Mouse (Mus musculus): ENCODE results near the gene Reg3g. TPM values are rescaled to one million over a fixed set of nuclear protein-coding genes. Genes with fewer than 3 reads are reported as not detected.
"Not testable (repeated sequence)": the region's sequence is repeated elsewhere in the genome, so short reads cannot be mapped to it uniquely, and the experiment has no call there.

Reg3g gene
- polyA plus RNA-seq, 1 experiment from 2014 or later, result not detected

DNA sequence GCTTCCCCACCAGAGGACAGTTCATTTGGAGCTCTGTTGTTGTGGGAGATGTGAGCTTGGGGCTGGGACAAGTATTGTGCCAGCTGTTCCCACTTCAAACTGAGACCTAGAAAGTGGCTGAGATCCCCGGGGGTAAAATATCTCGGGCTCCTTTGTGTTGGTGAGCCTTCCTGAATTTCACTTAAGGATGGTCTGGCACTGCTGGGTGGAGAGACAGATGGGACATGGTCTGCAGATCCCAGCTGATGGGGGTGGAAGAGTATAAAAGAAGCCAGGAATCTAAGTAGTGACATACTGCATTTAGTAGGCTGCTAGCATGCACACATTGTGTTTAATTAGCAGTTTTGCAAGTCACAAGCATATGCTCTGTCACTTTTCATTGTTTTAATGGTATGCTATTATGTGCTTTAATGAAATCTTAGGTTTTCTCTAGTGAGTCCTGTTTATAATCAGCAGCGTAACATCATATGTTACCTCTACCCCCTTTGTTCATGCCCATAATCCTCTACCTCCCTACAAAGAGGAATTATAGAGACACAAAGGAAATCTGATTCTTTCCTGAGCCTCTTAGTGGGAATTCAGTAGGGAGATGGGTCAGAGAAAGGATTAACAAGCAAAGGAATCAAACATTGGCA lies 8.4 kb downstream of the Reg3g start:
- WGBS, result 21% methylated on average over 3 of the region's 3 CpGs
- Histone ChIP-seq H3K9me3 (ENCODE audit: control insufficient read depth, low read length) (no peaks in the 10 kb centered on the region), H3K4me1 (ENCODE audit: control insufficient read depth, insufficient read depth, low read length) (no peaks in the 10 kb centered on the region), H3K27me3 (ENCODE audit: control insufficient read depth, insufficient read depth, low read length) (no peaks in the 10 kb centered on the region), H3K4me3 (replicated peaks; ENCODE audit: low read depth, low read length) (no peak overlapping the region), H3K9ac (replicated peaks; ENCODE audit: low read length) (no peak overlapping the region), H3K36me3 (ENCODE audit: control insufficient read depth, insufficient read depth, low read length) (no peaks in the 10 kb centered on the region), H3K4me2 (ENCODE audit: low read length) (no peak overlapping the region), H3K27ac (replicated peaks; ENCODE audit: low read depth, low read length) (no peak overlapping the region)
- DNase-seq (no peak), ATAC-seq (ENCODE audit: low FRiP score, low TSS enrichment) (peak; percentile 60; the same call in 1 of the 2 replicates)

DNA sequence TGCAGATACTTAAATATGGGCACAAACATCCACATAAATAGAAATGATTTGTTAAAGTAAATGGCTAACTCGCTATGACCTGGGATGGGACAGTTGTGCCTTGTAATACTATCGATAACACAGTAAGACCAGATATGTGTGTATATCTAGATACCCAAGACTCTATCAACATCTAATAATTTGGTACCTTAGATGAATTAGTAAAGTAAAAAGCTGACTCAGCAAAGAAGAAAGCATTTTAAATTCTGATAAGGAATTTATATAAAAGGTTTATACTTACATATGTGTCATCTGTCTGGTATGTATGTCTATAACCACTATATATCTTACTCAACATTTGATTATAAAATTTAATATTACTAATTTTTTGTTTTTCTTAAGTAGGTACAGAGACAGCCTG lies 15.9 kb downstream of the Reg3g start:
- ATAC-seq (ENCODE audit: low FRiP score, low TSS enrichment), result no peak

DNA sequence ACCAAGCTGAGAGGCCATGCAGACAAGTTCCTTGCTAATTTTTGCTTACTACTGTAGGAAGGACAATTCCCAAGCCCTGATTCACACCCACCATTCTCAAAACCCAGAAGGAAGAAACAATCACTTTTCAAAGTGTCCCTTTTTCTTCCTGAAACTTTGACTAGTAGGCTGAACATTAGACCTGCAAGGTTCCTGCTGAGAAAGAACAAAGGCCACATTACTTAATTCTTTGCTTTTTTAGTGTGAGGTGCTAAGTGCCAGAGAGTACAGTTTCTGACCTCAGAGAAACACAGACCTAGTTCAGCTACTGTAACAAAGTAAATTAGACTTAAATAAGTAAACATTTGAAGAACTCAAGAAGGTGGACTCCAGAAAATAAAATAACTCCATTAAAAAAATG lies 20.3 kb downstream of the Reg3g start:
- Histone ChIP-seq H3K36me3 (ENCODE audit: control insufficient read depth, insufficient read depth, low read length) (no peaks in the 10 kb centered on the region), H3K27me3 (ENCODE audit: control insufficient read depth, insufficient read depth, low read length) (no peaks in the 10 kb centered on the region), H3K9me3 (ENCODE audit: control insufficient read depth, low read length) (no peaks in the 10 kb centered on the region), H3K4me2 (ENCODE audit: low read length) (no peak overlapping the region), H3K4me3 (replicated peaks; ENCODE audit: low read depth, low read length) (no peak overlapping the region), H3K4me1 (ENCODE audit: control insufficient read depth, insufficient read depth, low read length) (no peaks in the 10 kb centered on the region), H3K9ac (replicated peaks; ENCODE audit: low read length) (no peak overlapping the region), H3K27ac (replicated peaks; ENCODE audit: low read depth, low read length) (no peak overlapping the region)
- no peak for DNase-seq
- no peak for ATAC-seq (ENCODE audit: low FRiP score, low TSS enrichment)

More for the DNA sequence above, 15.9 kb downstream of the Reg3g start:
- Histone ChIP-seq H3K27me3 (ENCODE audit: control insufficient read depth, insufficient read depth, low read length) (no peaks in the 10 kb centered on the region), H3K9me3 (ENCODE audit: control insufficient read depth, low read length) (no peaks in the 10 kb centered on the region), H3K4me1 (ENCODE audit: control insufficient read depth, insufficient read depth, low read length) (no peaks in the 10 kb centered on the region), H3K4me3 (replicated peaks; ENCODE audit: low read depth, low read length) (no peak overlapping the region), H3K36me3 (ENCODE audit: control insufficient read depth, insufficient read depth, low read length) (no peaks in the 10 kb centered on the region), H3K27ac (replicated peaks; ENCODE audit: low read depth, low read length) (no peak overlapping the region), H3K9ac (replicated peaks; ENCODE audit: low read length) (no peak overlapping the region), H3K4me2 (ENCODE audit: low read length) (no peak overlapping the region)
- no peak for DNase-seq
- WGBS, result 95% methylated on average over 2 of the region's 2 CpGs

DNA sequence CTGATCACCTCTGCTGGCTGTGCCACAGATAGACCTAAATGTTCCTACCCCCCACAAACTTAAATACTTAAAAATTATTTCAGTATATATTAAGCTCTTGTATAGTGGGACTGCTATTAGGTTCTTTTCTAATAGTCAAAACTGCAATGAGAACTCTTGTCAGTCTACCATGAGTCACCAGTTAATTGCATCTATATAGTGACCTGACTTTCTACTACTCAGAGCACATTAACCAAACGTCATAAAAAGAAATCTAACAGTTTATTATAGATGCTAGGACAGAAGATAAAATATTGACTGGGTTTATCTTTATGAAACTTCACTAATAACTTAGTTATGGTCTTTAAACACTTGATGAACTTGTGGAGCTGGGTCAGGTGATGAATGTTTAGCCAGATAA lies 21.5 kb downstream of the Reg3g start:
- no peak for DNase-seq
- H3K4me3 ChIP-seq (replicated peaks; ENCODE audit: low read depth, low read length), result no peak overlapping the region
- H3K9ac ChIP-seq (replicated peaks; ENCODE audit: low read length), result no peak overlapping the region
- H3K4me1 ChIP-seq (ENCODE audit: control insufficient read depth, insufficient read depth, low read length), result no peaks in the 10 kb centered on the region
- no peaks in the 10 kb centered on the region for H3K27me3 ChIP-seq (ENCODE audit: control insufficient read depth, insufficient read depth, low read length)
- no peak overlapping the region for H3K27ac ChIP-seq (replicated peaks; ENCODE audit: low read depth, low read length)
- no peaks in the 10 kb centered on the region for H3K36me3 ChIP-seq (ENCODE audit: control insufficient read depth, insufficient read depth, low read length)
- 73% methylated on average over 1 of the region's 1 CpGs for WGBS
- no peak for ATAC-seq (ENCODE audit: low FRiP score, low TSS enrichment)
- no peak overlapping the region for H3K4me2 ChIP-seq (ENCODE audit: low read length)
- no peaks in the 10 kb centered on the region for H3K9me3 ChIP-seq (ENCODE audit: control insufficient read depth, low read length)

DNA sequence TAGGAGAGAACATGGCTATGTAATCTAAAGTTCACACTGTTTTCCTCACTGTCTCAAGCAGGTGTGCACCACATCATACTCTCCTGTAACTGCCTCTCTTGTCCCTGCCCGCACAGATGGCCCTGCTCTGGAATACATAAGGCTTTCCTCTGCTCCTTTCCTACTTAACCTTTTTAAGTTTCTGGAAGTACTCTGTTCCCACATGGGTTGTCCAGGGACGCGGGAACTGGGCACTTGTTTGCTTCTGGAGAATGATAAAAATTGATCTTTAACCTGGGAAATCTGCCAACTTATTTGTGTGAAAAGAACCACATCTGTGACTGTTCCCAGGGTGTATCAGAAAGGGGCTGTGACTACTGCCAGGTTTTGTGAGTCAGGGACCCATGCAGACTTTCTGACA lies 43.2 kb downstream of the Reg3g start:
- DNase-seq (no peak), ATAC-seq (ENCODE audit: low FRiP score, low TSS enrichment) (no peak)
- H3K9me3 ChIP-seq (ENCODE audit: control insufficient read depth, low read length), result no peaks in the 10 kb centered on the region
- H3K4me3 ChIP-seq (replicated peaks; ENCODE audit: low read depth, low read length), result no peak overlapping the region
- no peaks in the 10 kb centered on the region for H3K36me3 ChIP-seq (ENCODE audit: control insufficient read depth, insufficient read depth, low read length)
- no peak overlapping the region for H3K4me2 ChIP-seq (ENCODE audit: low read length)
- no peak overlapping the region for H3K9ac ChIP-seq (replicated peaks; ENCODE audit: low read length)
- 89% methylated on average over 3 of the region's 3 CpGs for WGBS
- no peaks in the 10 kb centered on the region for H3K27me3 ChIP-seq (ENCODE audit: control insufficient read depth, insufficient read depth, low read length)
- no peak overlapping the region for H3K27ac ChIP-seq (replicated peaks; ENCODE audit: low read depth, low read length)
- no peaks in the 10 kb centered on the region for H3K4me1 ChIP-seq (ENCODE audit: control insufficient read depth, insufficient read depth, low read length)

DNA sequence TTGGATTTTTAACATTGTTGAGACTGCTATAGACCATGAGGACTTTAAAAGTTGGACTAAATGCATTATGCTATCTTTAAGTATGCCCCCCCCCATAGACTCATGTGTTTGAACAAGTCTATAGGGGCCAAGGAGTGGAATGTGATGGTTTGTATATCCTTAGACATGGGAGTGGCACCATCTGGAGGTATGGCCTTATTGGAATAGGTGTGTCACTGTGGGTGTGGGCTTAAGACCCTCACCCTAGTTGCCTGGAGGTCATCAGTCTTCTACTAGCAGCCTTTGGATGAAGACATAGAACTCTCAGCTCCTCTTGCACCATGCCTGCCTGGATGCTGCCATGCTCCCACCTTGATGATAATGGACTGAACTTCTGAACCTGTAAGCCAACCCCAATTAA lies 46.3 kb downstream of the Reg3g start, which contains the start of gene Reg1:
Gene Reg1 (plus strand): TSS at position 301 of the 400 bp plus-strand sequence.
- ATAC-seq (ENCODE audit: low FRiP score, low TSS enrichment); H3K9ac ChIP-seq (replicated peaks; ENCODE audit: low read length); H3K27me3 ChIP-seq (ENCODE audit: control insufficient read depth, insufficient read depth, low read length); H3K4me1 ChIP-seq (ENCODE audit: control insufficient read depth, insufficient read depth, low read length); H3K4me2 ChIP-seq (ENCODE audit: low read length); H3K4me3 ChIP-seq (replicated peaks; ENCODE audit: low read depth, low read length); DNase-seq; H3K36me3 ChIP-seq (ENCODE audit: control insufficient read depth, insufficient read depth, low read length); H3K9me3 ChIP-seq (ENCODE audit: control insufficient read depth, low read length); H3K27ac ChIP-seq (replicated peaks; ENCODE audit: low read depth, low read length): not testable (repeated sequence)

Other genes with a start within 250 kb of the Reg3g start
- 0.29 and 1.0 TPM in 2 replicates for gene Reg3b, start 98.2 kb downstream of the Reg3g start, polyA plus RNA-seq (2014; fragmentation: Nextera tagmentation; extraction: Ambion mirVana)
- not detected in 2 replicates for gene Reg3d, start 90.0 kb downstream of the Reg3g start, polyA plus RNA-seq (2014; fragmentation: Nextera tagmentation; extraction: Ambion mirVana)
- gene Reg3a, start 88.2 kb downstream of the Reg3g start, polyA plus RNA-seq (2014; fragmentation: Nextera tagmentation; extraction: Ambion mirVana), result not detected in 2 replicates
- gene Reg2, start 73.2 kb downstream of the Reg3g start, polyA plus RNA-seq (2014; fragmentation: Nextera tagmentation; extraction: Ambion mirVana), result not detected in 2 replicates
- gene Reg1, start 46.2 kb downstream of the Reg3g start, polyA plus RNA-seq (2014; fragmentation: Nextera tagmentation; extraction: Ambion mirVana), result not detected in 2 replicates